Mouse (Mus musculus) olfactory bulb, adult 2 months (tissue): Measurements from ENCODE around the gene Gli3.

Source experiments
- CTCF ChIP-seq: fragments of 200-500 bp; IDR thresholded peaks from 2 replicates; pipeline ENCODE4 v1.5.1; 2012; ENCODE audit warnings: low read depth, mild to moderate bottlenecking, low read length, moderate library complexity; ENCODE audit not compliant: insufficient read depth
- POLR2A ChIP-seq: fragments of 200-500 bp; IDR thresholded peaks from 2 replicates; pipeline ENCODE4 v1.6.1; 2012; ENCODE audit warnings: mild to moderate bottlenecking, low read depth, low read length, moderate library complexity; ENCODE audit not compliant: insufficient read depth

- TF ChIP-seq CTCF, result no peak
- no peak for TF ChIP-seq POLR2A
Measured at GRCm38 (mm10) chr13:15580458-15580857, 117.4 kb downstream of the Gli3 start.
